Mouse (Mus musculus) CH12.LX (cell line): ENCODE data around the gene Stxbp3. TPM values are rescaled to one million over a fixed set of nuclear protein-coding genes. Genes with fewer than 3 reads are reported as not detected.

Experiments used
- DNase-seq: peaks from one replicate; pipeline ENCODE4 v3.0.0-alpha.2; 2013; ENCODE audit errors: extremely low read depth
- H3K27ac ChIP-seq: 2 replicates; pipeline ENCODE4 v1.5.1; 2012; ENCODE audit warnings: low read depth, mild to moderate bottlenecking, control low read depth, moderate library complexity; ENCODE audit not compliant: insufficient read depth
- H3K27me3 ChIP-seq: replicated peaks from 2 replicates; pipeline ENCODE3; 2012; ENCODE audit warnings: inconsistent platforms
- H3K36me3 ChIP-seq, 2 experiments: replicated peaks in 1 of 2; 2 replicates each; pipeline versions ENCODE3 to v1.6.1; 2012; ENCODE audit warnings: inconsistent platforms in 1 of 2, low read length in 1 of 2, mild to moderate bottlenecking in 1 of 2, mixed read lengths in 1 of 2, moderate library complexity in 1 of 2; ENCODE audit not compliant: control insufficient read depth in 1 of 2, insufficient read depth in 1 of 2
- H3K4me1 ChIP-seq, 2 experiments: 2 replicates each; pipeline ENCODE4 v1.6.1; 2012; ENCODE audit warnings: inconsistent platforms in 1 of 2, moderate library complexity in 1 of 2; ENCODE audit not compliant: insufficient read depth in 2 of 2, control insufficient read depth in 1 of 2
- H3K4me2 ChIP-seq: 2 replicates; pipeline ENCODE4 v1.6.1; 2012; ENCODE audit warnings: low read depth, mild to moderate bottlenecking, control low read depth; ENCODE audit not compliant: poor library complexity, insufficient read depth, severe bottlenecking
- H3K4me3 ChIP-seq, 3 experiments: fragments of 150-350 bp in 1 of 3; sonication (generic) in 1 of 3; replicated peaks in 1 of 3; 2 replicates each; pipeline versions ENCODE3 to v1.5.1; 2011 to 2012; ENCODE audit warnings: low read depth in 2 of 3, low read length in 2 of 3, mild to moderate bottlenecking in 2 of 3, moderate library complexity in 2 of 3, control low read depth in 1 of 3, improper control_type of control experiment in 1 of 3, inconsistent platforms in 1 of 3, mixed read lengths in 1 of 3; ENCODE audit not compliant: poor library complexity in 1 of 3
- H3K79me2 ChIP-seq: replicated peaks from 2 replicates; pipeline ENCODE4 v1.6.1; 2012; ENCODE audit warnings: mild to moderate bottlenecking, moderate library complexity; ENCODE audit not compliant: control insufficient read depth, poor library complexity, insufficient read depth, severe bottlenecking; ENCODE audit errors: extremely low read depth
- H3K9ac ChIP-seq: 2 replicates; pipeline ENCODE4 v1.6.1; 2012; ENCODE audit warnings: low read depth, mild to moderate bottlenecking, control low read depth, moderate library complexity; ENCODE audit not compliant: insufficient read depth
- H3K9me3 ChIP-seq: replicated peaks from 2 replicates; pipeline ENCODE3; 2012; ENCODE audit warnings: low read length, inconsistent platforms, mixed read lengths
- BHLHE40 ChIP-seq: IDR thresholded peaks from 2 replicates; pipeline ENCODE4 v1.6.1; 2011; ENCODE audit warnings: mild to moderate bottlenecking, low read depth, low read length, improper control_type of control experiment
- CHD1 ChIP-seq: IDR thresholded peaks from 2 replicates; pipeline ENCODE4 v1.6.1; 2012; ENCODE audit warnings: low read depth, low read length, improper control_type of control experiment, inconsistent platforms
- CHD2 ChIP-seq: IDR thresholded peaks from 2 replicates; pipeline ENCODE4 v1.6.1; 2011; ENCODE audit warnings: low read length, improper control_type of control experiment
- CTCF ChIP-seq, 2 experiments: IDR thresholded peaks in 1 of 2; conservative IDR thresholded peaks in 1 of 2; 2 replicates each; pipeline ENCODE4 v1.5.1; 2011 to 2012; ENCODE audit warnings: low read depth in 2 of 2, low read length in 2 of 2, improper control_type of control experiment in 1 of 2, inconsistent platforms in 1 of 2, mild to moderate bottlenecking in 1 of 2, moderate library complexity in 1 of 2
- GABPA ChIP-seq: IDR thresholded peaks from 2 replicates; pipeline ENCODE4 v1.6.1; 2012; ENCODE audit warnings: low read depth, low read length, improper control_type of control experiment, inconsistent platforms; ENCODE audit not compliant: insufficient replicate concordance
- KAT2A ChIP-seq: IDR thresholded peaks from 2 replicates; pipeline ENCODE4 v1.6.1; 2012; ENCODE audit warnings: low read length, improper control_type of control experiment, inconsistent platforms; ENCODE audit not compliant: insufficient replicate concordance
- MAFK ChIP-seq: IDR thresholded peaks from 2 replicates; pipeline ENCODE4 v1.6.1; 2011; ENCODE audit warnings: low read length, improper control_type of control experiment; ENCODE audit not compliant: insufficient replicate concordance
- MAX ChIP-seq: IDR thresholded peaks from 2 replicates; pipeline ENCODE4 v1.6.1; 2011; ENCODE audit warnings: low read length, improper control_type of control experiment
- MEF2A ChIP-seq: IDR thresholded peaks from 2 replicates; pipeline ENCODE4 v1.6.1; 2014; ENCODE audit warnings: low read depth, mild to moderate bottlenecking, inconsistent platforms, low read length, improper control_type of control experiment, borderline replicate concordance
- MXI1 ChIP-seq: IDR thresholded peaks from 2 replicates; pipeline ENCODE4 v1.6.1; 2011; ENCODE audit warnings: mild to moderate bottlenecking, low read depth, low read length, improper control_type of control experiment
- NELFE ChIP-seq: IDR thresholded peaks from 2 replicates; pipeline ENCODE4 v1.6.1; 2011; ENCODE audit warnings: low read depth, low read length, improper control_type of control experiment
- NRF1 ChIP-seq: IDR thresholded peaks from 2 replicates; pipeline ENCODE4 v1.6.1; 2014; ENCODE audit warnings: low read depth, mild to moderate bottlenecking, inconsistent platforms, low read length, improper control_type of control experiment, moderate library complexity
- PAX5 ChIP-seq: IDR thresholded peaks from 2 replicates; pipeline ENCODE4 v1.6.1; 2012; ENCODE audit warnings: low read length, inconsistent platforms, mixed read lengths
- POLR2AphosphoS2 ChIP-seq: IDR thresholded peaks from 2 replicates; pipeline ENCODE4 v1.6.1; 2011; ENCODE audit warnings: low read depth, low read length, improper control_type of control experiment
- RAD21 ChIP-seq: IDR thresholded peaks from 2 replicates; pipeline ENCODE4 v1.6.1; 2011; ENCODE audit warnings: low read depth, mild to moderate bottlenecking, low read length, improper control_type of control experiment, moderate library complexity
- SIN3A ChIP-seq: IDR thresholded peaks from 2 replicates; pipeline ENCODE4 v1.6.1; 2012; ENCODE audit warnings: low read length, improper control_type of control experiment, inconsistent platforms
- SMC3 ChIP-seq: IDR thresholded peaks from 2 replicates; pipeline ENCODE4 v1.6.1; 2011; ENCODE audit warnings: low read depth, low read length, improper control_type of control experiment
- TBP ChIP-seq: conservative IDR thresholded peaks from 2 replicates; pipeline ENCODE4 v1.6.1; 2011; ENCODE audit warnings: low read depth, low read length, improper control_type of control experiment
- UBTF ChIP-seq: IDR thresholded peaks from 2 replicates; pipeline ENCODE4 v1.6.1; 2012; ENCODE audit warnings: low read depth, mild to moderate bottlenecking, inconsistent platforms, low read length, improper control_type of control experiment, moderate library complexity
- ZC3H11A ChIP-seq: IDR thresholded peaks from 2 replicates; pipeline ENCODE4 v1.6.1; 2012; ENCODE audit warnings: low read depth, mild to moderate bottlenecking, inconsistent platforms, low read length, improper control_type of control experiment
- ZKSCAN1 ChIP-seq: IDR thresholded peaks from 2 replicates; pipeline ENCODE4 v1.6.1; 2012; ENCODE audit warnings: low read depth, inconsistent platforms, low read length, improper control_type of control experiment, borderline replicate concordance
- ZMIZ1 ChIP-seq: IDR thresholded peaks from 2 replicates; pipeline ENCODE4 v1.6.1; 2012; ENCODE audit warnings: low read depth, mild to moderate bottlenecking, inconsistent platforms, low read length, improper control_type of control experiment
- dilution Hi-C: fragments of 300-500 bp; cut with MboI; formaldehyde crosslinking; loops from 2 replicates; pipeline ENCODE4 v1.14.3; 2020; ENCODE audit warnings: low sequenced_read_pairs; ENCODE audit not compliant: extremely low pct_unique_long_range_greater_than_20kb, extremely low pct_ligation_motif_present
- in situ Hi-C: fragments of 300-500 bp; cut with MboI; formaldehyde crosslinking; loops from 3 replicates; pipeline ENCODE4 v1.14.3; 2019; ENCODE audit warnings: low sequenced_read_pairs, low pct_ligation_motif_present, low pct_unique_long_range_greater_than_20kb, mixed read lengths
- polyA plus RNA-seq: library from polyadenylated mRNA; unstranded; fragments of >175 nt; gene quantifications from 2 replicates; pipeline ENCODE4 v1.2.1, GENCODE M21; 2012; ENCODE audit warnings: low read depth; ENCODE audit not compliant: insufficient read length
- total RNA-seq, 2 experiments: library from RNA; depleted of rRNA; stranded (reverse); fragments of 300-350 nt in 1 of 2; fragments of >200 nt in 1 of 2; gene quantifications; 2 replicates each; pipeline ENCODE4 v1.2.3; 2012 to 2014

Stxbp3 gene
- total and polyA plus RNA-seq, 3 experiments: 12.1 to 21.5 (median 14.4) TPM

DNA sequence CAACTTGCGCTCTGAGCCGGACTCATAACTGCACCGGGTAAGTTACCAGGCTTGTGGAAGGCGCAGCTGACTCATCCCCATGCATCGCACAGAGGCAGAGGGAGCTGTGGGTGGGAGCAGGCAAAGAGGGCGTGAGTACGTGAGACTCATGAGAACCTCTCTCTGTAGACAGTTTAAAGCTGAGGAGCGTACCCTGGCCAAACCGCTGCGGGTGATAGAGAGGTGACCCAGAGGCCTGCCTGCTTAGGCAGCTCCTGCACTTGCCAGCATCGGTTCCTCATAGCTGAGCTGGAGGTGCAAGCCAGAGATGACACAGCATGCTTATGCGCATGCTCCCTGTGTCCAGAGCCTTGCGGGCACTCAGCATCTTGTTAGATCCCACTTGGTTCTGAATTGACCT is 68.1 kb downstream of the Stxbp3 start:
- no peak overlapping the region for H3K27ac ChIP-seq
- no peaks in the 10 kb centered on the region for H3K36me3 ChIP-seq
- in situ Hi-C loops: loop anchor here (5.0 to 10.0 kb wide), 2 partner anchors 75 to 293 kb away; no protein-coding TSS in a partner anchor
- H3K4me2 ChIP-seq: no peak overlapping the region
- no peak for TF ChIP-seq CTCF (conservative IDR thresholded peaks at IDR 0.05 in 1 of 2, IDR thresholded peaks at IDR 0.05 in 1 of 2; ENCODE audit: low read depth in 2 of 2, low read length in 2 of 2)
- no peak for TF ChIP-seq CHD1
- peak; percentile 65 for TF ChIP-seq NRF1
- TF ChIP-seq ZMIZ1: no peak
- no peak for TF ChIP-seq TBP
- dilution Hi-C loops: no loop called here
- no peaks in the 10 kb centered on the region for H3K27me3 ChIP-seq
- H3K4me1 ChIP-seq: peaks cover 3 to 7% of the 10 kb centered on the region in 2 experiments; a peak in 2 of 4 replicates
- no peaks in the 10 kb centered on the region for H3K79me2 ChIP-seq
- DNase-seq: no peak
- H3K9me3 ChIP-seq: no peaks in the 10 kb centered on the region
- no peak overlapping the region for H3K4me3 ChIP-seq
- H3K9ac ChIP-seq: no peak overlapping the region

DNA sequence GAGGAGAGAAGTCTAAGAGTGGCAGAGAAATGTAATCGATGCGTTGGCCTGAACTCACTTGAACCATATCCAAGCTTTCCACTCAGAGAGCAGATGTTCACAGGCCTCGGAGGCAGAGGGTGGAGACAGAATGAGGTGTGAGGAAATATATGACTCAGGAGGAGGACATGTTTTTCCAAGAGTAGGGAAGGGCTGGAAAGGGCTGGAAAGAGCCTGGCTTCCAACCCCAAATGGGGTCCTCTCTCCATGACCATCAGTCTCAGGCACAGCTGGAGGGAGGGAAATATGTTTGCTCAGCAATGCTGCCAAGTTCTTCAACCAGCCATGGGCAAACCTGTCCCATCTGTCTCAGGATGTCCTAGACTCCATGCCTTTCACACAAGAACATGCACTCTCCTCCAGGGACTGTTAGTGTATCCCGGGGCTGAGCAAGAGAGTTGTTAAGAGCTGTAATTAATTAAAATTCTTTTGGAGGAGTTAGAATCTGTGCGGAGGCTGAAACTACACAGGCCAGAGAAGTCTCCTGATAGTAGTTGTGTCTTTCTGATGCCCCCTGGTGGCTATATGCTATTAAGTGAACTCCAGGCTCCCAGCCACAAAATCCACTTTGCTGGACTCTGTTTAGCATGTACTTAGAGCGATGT is 69.5 kb downstream of the Stxbp3 start:
- in situ Hi-C loops: loop anchor here (5.0 to 10.0 kb wide), 2 partner anchors 74 to 294 kb away; no protein-coding TSS in a partner anchor
- Histone ChIP-seq H3K36me3 (no peaks in the 10 kb centered on the region), H3K27ac (no peak overlapping the region), H3K4me2 (no peak overlapping the region), H3K4me3 (no peak overlapping the region), H3K9ac (no peak overlapping the region), H3K9me3 (no peaks in the 10 kb centered on the region), H3K79me2 (no peaks in the 10 kb centered on the region), H3K27me3 (no peaks in the 10 kb centered on the region), H3K4me1 (peaks cover 3 to 7% of the 10 kb centered on the region in 2 experiments; a peak in 2 of 4 replicates)
- dilution Hi-C loops: no loop called here
- DNase-seq: peak; percentile 72
- TF ChIP-seq SMC3 (peak; percentile 92), BHLHE40 (no peak), ZMIZ1 (no peak), MAFK (0 out of 2 replicates have a peak, but pooled peaks have one; percentile 29), POLR2AphosphoS2 (no peak), NELFE (no peak), SIN3A (no peak), MXI1 (no peak), CHD2 (no peak), KAT2A (no peak), RAD21 (peak; percentile 81), NRF1 (no peak), ZC3H11A (peak; percentile 64), MEF2A (no peak), PAX5 (no peak), MAX (no peak), CTCF (conservative IDR thresholded peaks at IDR 0.05 in 1 of 2, IDR thresholded peaks at IDR 0.05 in 1 of 2; ENCODE audit: low read depth in 2 of 2, low read length in 2 of 2) (peak; percentile 54 to 92; a peak in 3 of 4 replicates), GABPA (no peak), UBTF (no peak), ZKSCAN1 (no peak)
- TF ChIP-seq, all 38 proteins: peak for 5
